Mouse (Mus musculus) embryonic facial prominence, embryonic 13.5 days (tissue): Measurements from ENCODE around the gene Atpif1. TPM values are rescaled to one million over a fixed set of nuclear protein-coding genes. Genes with fewer than 3 reads are reported as not detected.

Experiments used
- ATAC-seq: fragments of 200-750 bp; cut with Nextera tagmentation; 2 replicates; pipeline ENCODE4 v1.8.0; 2017; ENCODE audit warnings: low read depth; ENCODE audit not compliant: insufficient number of reproducible peaks, insufficient read depth, low FRiP score, low TSS enrichment
- H3K27ac ChIP-seq: fragments of 300-500 bp; sonication (generic); 2 replicates; pipeline ENCODE4 v1.5.1; 2015; ENCODE audit warnings: moderate library complexity, mild to moderate bottlenecking, inconsistent platforms
- H3K27me3 ChIP-seq: fragments of 300-500 bp; sonication (generic); 2 replicates; pipeline ENCODE4 v1.6.1; 2015; ENCODE audit warnings: mild to moderate bottlenecking, inconsistent platforms
- H3K36me3 ChIP-seq: fragments of 300-500 bp; sonication (generic); 2 replicates; pipeline ENCODE4 v1.6.1; 2015; ENCODE audit warnings: mild to moderate bottlenecking, inconsistent platforms
- H3K4me1 ChIP-seq: fragments of 300-500 bp; sonication (generic); 2 replicates; pipeline ENCODE4 v1.6.1; 2015; ENCODE audit warnings: inconsistent platforms
- H3K4me2 ChIP-seq: fragments of 300-500 bp; sonication (generic); 2 replicates; pipeline ENCODE4 v1.6.1; 2015; ENCODE audit warnings: moderate library complexity, mild to moderate bottlenecking, inconsistent platforms
- H3K4me3 ChIP-seq: fragments of 300-500 bp; sonication (generic); 2 replicates; pipeline ENCODE4 v1.5.1; 2015; ENCODE audit warnings: mild to moderate bottlenecking, inconsistent platforms
- H3K9ac ChIP-seq: fragments of 300-500 bp; sonication (generic); 2 replicates; pipeline ENCODE4 v1.6.1; 2015; ENCODE audit warnings: mild to moderate bottlenecking, inconsistent platforms
- H3K9me3 ChIP-seq: fragments of 300-500 bp; sonication (generic); 2 replicates; pipeline ENCODE4 v1.6.1; 2016; ENCODE audit warnings: inconsistent platforms
- WGBS: fragments of 180-500 bp; shearing (Covaris S2); methylation state at CpG from one replicate; pipeline ENCODE4 v1.1.7; 2015; ENCODE audit warnings: mixed read lengths; 5-methylcytosine and 5-hydroxymethylcytosine counted together
- polyA plus RNA-seq: library from polyadenylated mRNA; unstranded; fragments of >200 nt; fragmentation: Nextera tagmentation; extraction: Ambion mirVana; gene quantifications from 2 replicates; pipeline ENCODE4 v1.2.1, GENCODE M21; 2015

The Atpif1 gene
- polyA plus RNA-seq, 1 experiment from 2014 or later = 1,173 TPM

DNA sequence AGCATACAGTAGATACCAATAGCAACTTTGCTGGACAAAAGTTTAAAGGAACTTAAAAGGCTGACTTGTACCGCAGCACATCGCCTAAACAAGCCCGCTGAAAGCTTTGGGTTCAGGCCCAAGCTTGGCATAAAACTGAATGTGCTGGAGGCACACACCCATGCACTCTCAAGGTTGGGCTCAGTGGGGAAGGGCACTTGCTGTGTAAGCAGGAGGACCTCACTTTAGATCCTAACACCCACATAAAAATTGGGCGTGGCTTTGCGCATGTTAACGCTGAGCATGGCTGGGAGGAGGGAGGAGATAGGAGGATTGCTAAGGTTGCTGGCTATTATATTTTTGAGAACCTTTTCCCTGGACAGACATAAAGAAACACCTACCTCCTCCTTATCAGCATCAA is 8.7 kb downstream of the Atpif1 start:
- no peak for ATAC-seq

DNA sequence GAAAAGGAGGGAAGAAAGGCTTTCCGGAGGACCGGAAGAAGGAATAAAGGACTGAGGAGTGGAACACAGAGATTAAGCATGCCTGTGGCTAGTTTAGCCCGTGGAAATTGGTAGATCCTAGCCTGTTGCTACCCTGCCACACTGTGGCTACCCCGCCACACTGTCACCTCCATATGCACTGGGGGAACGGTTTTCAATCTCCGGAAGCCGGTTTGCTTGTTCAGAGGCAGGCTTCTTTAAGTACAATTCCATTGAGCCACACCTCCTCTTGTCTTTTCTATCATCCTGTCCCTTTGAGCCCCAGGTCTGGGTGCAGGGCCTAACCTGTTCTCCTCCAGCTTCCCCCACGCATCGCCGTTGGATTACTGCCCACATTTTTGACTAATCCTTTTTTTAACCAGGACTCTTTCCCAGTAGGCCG is 9.1 kb downstream of the Atpif1 start:
- 0 out of 2 replicates have a peak overlapping the region, but pooled peaks have one; percentile 3 for H3K4me2 ChIP-seq
- no peak overlapping the region for H3K4me3 ChIP-seq
- ATAC-seq = no peak
- H3K9me3 ChIP-seq = no peaks in the 10 kb centered on the region
- no peaks in the 10 kb centered on the region for H3K27me3 ChIP-seq
- H3K27ac ChIP-seq = peak overlapping the region; percentile 60
- peaks cover under 1% of the 10 kb centered on the region for H3K36me3 ChIP-seq
- H3K9ac ChIP-seq = peak overlapping the region; percentile 21; the same call in 1 of the 2 replicates
- peaks cover 10% of the 10 kb centered on the region for H3K4me1 ChIP-seq
- WGBS = 20% methylated on average over 11 of the region's 11 CpGs

More for the DNA sequence above, 8.7 kb downstream of the Atpif1 start:
- peak overlapping the region; percentile 60 for H3K27ac ChIP-seq
- 48% methylated on average over 6 of the region's 6 CpGs for WGBS
- no peak overlapping the region for H3K4me2 ChIP-seq
- no peaks in the 10 kb centered on the region for H3K9me3 ChIP-seq
- H3K27me3 ChIP-seq = no peaks in the 10 kb centered on the region
- no peak overlapping the region for H3K4me3 ChIP-seq
- H3K9ac ChIP-seq = no peak overlapping the region; the same call in 1 of the 2 replicates
- peaks cover 6% of the 10 kb centered on the region for H3K36me3 ChIP-seq
- H3K4me1 ChIP-seq = peaks cover 10% of the 10 kb centered on the region

GRCm38 (mm10) chr4:132519188-132519587 is 14.3 kb downstream of the Atpif1 start:
- no peak for ATAC-seq
- Histone ChIP-seq H3K36me3 (no peaks in the 10 kb centered on the region), H3K27ac (no peak overlapping the region), H3K4me2 (no peak overlapping the region), H3K4me3 (no peak overlapping the region), H3K4me1 (peaks cover 6% of the 10 kb centered on the region), H3K9me3 (no peaks in the 10 kb centered on the region), H3K27me3 (no peaks in the 10 kb centered on the region), H3K9ac (no peak overlapping the region)
- WGBS = 92% methylated on average over 3 of the region's 3 CpGs

DNA sequence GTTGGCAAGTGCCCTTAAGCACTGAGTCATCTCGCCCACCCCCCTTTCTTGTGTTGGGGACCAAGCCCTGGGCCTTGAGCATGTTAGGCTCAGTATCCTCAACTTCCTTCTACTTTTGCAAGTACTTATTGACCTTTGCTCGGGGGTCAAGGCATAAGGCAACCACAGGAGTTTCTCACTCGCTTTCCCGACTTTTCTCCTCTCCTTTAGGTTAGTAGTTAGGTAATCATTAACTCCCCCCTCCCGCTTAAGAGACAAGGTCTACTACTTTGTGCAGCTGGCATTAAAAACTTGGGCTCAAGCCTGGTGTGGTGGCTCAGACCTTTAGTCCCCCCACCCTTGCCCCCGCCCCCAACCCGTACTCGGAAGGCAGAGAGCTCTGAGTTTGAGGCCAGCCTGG is 15.4 kb downstream of the Atpif1 start:
- Histone ChIP-seq H3K4me3 (no peak overlapping the region), H3K36me3 (no peaks in the 10 kb centered on the region), H3K27ac (no peak overlapping the region), H3K9me3 (no peaks in the 10 kb centered on the region), H3K4me1 (peaks cover 10% of the 10 kb centered on the region; the same call in 1 of the 2 replicates), H3K4me2 (no peak overlapping the region), H3K9ac (no peak overlapping the region), H3K27me3 (no peaks in the 10 kb centered on the region)
- 78% methylated on average over 8 of the region's 8 CpGs for WGBS
- no peak for ATAC-seq

GRCm38 (mm10) chr4:132515369-132516155 is 17.9 kb downstream of the Atpif1 start:
- peak overlapping the region; percentile 90 for H3K4me2 ChIP-seq
- peak overlapping the region; percentile 86 for H3K27ac ChIP-seq
- peak; percentile 96 for ATAC-seq
- H3K4me1 ChIP-seq = peaks cover 13% of the 10 kb centered on the region
- no peaks in the 10 kb centered on the region for H3K9me3 ChIP-seq
- peak overlapping the region; percentile 65 for H3K9ac ChIP-seq
- H3K27me3 ChIP-seq = no peaks in the 10 kb centered on the region
- WGBS = 20% methylated on average over 22 of the region's 22 CpGs
- no peaks in the 10 kb centered on the region for H3K36me3 ChIP-seq
- H3K4me3 ChIP-seq = peak overlapping the region; percentile 51

- peak overlapping the region; percentile 86 for H3K27ac ChIP-seq
- peaks cover 14% of the 10 kb centered on the region for H3K4me1 ChIP-seq
- WGBS = under 1% methylated on average over 21 of the region's 21 CpGs
- H3K36me3 ChIP-seq = no peaks in the 10 kb centered on the region
- ATAC-seq = no peak
- H3K9me3 ChIP-seq = no peaks in the 10 kb centered on the region
- peak overlapping the region; percentile 90 for H3K4me2 ChIP-seq
- H3K9ac ChIP-seq = peak overlapping the region; percentile 65
- H3K4me3 ChIP-seq = peak overlapping the region; percentile 51
- H3K27me3 ChIP-seq = no peaks in the 10 kb centered on the region
Measured at GRCm38 (mm10) chr4:132514555-132515135, 18.8 kb downstream of the Atpif1 start.

- Histone ChIP-seq H3K27ac (no peak overlapping the region), H3K9ac (no peak overlapping the region), H3K4me3 (no peak overlapping the region; the same call in 1 of the 2 replicates), H3K4me1 (peaks cover 18% of the 10 kb centered on the region), H3K27me3 (no peaks in the 10 kb centered on the region), H3K36me3 (no peaks in the 10 kb centered on the region), H3K4me2 (peak overlapping the region; percentile 90), H3K9me3 (no peaks in the 10 kb centered on the region)
- ATAC-seq = no peak
- WGBS = 31% methylated on average over 14 of the region's 14 CpGs
Measured at GRCm38 (mm10) chr4:132513395-132514273, 19.8 kb downstream of the Atpif1 start.

- Histone ChIP-seq H3K4me3 (no peak overlapping the region), H3K4me2 (no peak overlapping the region), H3K27me3 (no peaks in the 10 kb centered on the region), H3K27ac (no peak overlapping the region), H3K4me1 (peaks cover 28% of the 10 kb centered on the region), H3K36me3 (no peaks in the 10 kb centered on the region), H3K9me3 (no peaks in the 10 kb centered on the region), H3K9ac (no peak overlapping the region)
- 75% methylated on average over 3 of the region's 3 CpGs for WGBS
- ATAC-seq = no peak
Measured at GRCm38 (mm10) chr4:132512080-132512479, 21.4 kb downstream of the Atpif1 start.

GRCm38 (mm10) chr4:132510352-132510798 is 23.1 kb downstream of the Atpif1 start, which contains the start of gene Sesn2:
TSS of gene Sesn2 (minus strand) at chr4:132510501.
- Histone ChIP-seq H3K27me3 (no peaks in the 10 kb centered on the region), H3K36me3 (no peaks in the 10 kb centered on the region), H3K4me3 (peak within 1 kb of the TSS; percentile 84), H3K4me1 (peaks cover 29% of the 10 kb centered on the region), H3K9me3 (no peaks in the 10 kb centered on the region), H3K27ac (peak within 1 kb of the TSS; percentile 79), H3K4me2 (peak within 1 kb of the TSS; percentile 87), H3K9ac (peak within 1 kb of the TSS; percentile 77)
- peak; percentile 87 for ATAC-seq
- whole genome bisulfite sequencing = under 1% methylated on average over 32 of the region's 32 CpGs

DNA sequence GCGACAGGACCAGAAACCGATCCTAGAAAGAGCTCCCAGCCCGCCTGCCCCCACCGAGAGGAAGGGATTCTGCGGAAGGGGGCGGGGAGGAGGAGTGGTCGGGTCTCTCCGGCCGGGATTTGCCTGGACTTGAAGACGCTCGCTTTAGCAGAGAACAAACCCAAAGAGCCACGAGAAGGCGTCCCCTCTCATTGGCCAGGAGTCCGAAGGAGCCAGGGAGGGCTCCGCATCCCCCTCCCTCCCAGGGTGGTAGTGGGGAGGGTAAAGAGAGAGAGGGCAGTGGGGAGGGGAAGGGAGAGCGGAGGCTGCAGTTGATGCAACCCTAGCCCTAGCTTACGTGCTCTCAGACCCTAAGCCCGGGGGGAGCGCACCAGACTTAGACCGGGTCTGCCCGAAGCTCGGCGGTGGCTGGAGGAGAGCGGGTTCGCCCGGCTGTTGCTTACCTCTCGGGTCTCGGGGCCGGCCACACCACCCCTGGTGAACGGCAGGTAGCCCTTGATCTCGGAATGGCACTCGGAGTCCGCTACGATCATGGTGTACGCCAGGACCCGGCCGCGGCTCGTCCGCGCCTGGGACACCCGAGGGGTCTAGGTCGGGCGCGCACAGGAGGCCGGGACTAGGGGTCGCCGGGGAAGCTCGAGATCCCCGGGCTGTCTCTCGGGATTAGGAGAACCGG is 23.7 kb downstream of the Atpif1 start:
- peak overlapping the region; percentile 84 for H3K4me3 ChIP-seq
- peak; percentile 78 for ATAC-seq
- H3K4me2 ChIP-seq = peak overlapping the region; percentile 87
- peaks cover 29% of the 10 kb centered on the region for H3K4me1 ChIP-seq
- H3K9me3 ChIP-seq = no peaks in the 10 kb centered on the region
- H3K36me3 ChIP-seq = no peaks in the 10 kb centered on the region
- peak overlapping the region; percentile 77 for H3K9ac ChIP-seq
- 0% methylated on average over 51 of the region's 52 CpGs for WGBS
- H3K27me3 ChIP-seq = no peaks in the 10 kb centered on the region
- H3K27ac ChIP-seq = peak overlapping the region; percentile 79

- no peak overlapping the region for H3K9ac ChIP-seq
- ATAC-seq = no peak
- H3K36me3 ChIP-seq = no peaks in the 10 kb centered on the region
Measured at GRCm38 (mm10) chr4:132507210-132507609, 26.2 kb downstream of the Atpif1 start.

More at GRCm38 (mm10) chr4:132507210-132507609, 26.2 kb downstream of the Atpif1 start:
- no peak overlapping the region for H3K27ac ChIP-seq
- peaks cover 19% of the 10 kb centered on the region for H3K4me1 ChIP-seq
- no peaks in the 10 kb centered on the region for H3K27me3 ChIP-seq
- no peaks in the 10 kb centered on the region for H3K9me3 ChIP-seq
- H3K4me2 ChIP-seq = no peak overlapping the region
- H3K4me3 ChIP-seq = no peak overlapping the region
- 33% methylated on average over 2 of the region's 2 CpGs for WGBS
